Mouse (Mus musculus): ENCODE measurements around the gene Olfr638. TPM values are rescaled to one million over a fixed set of nuclear protein-coding genes. Genes with fewer than 3 reads are reported as not detected.

The Olfr638 gene
- not detected in 2 replicates for polyA plus RNA-seq (2012; rRNA removed)

DNA sequence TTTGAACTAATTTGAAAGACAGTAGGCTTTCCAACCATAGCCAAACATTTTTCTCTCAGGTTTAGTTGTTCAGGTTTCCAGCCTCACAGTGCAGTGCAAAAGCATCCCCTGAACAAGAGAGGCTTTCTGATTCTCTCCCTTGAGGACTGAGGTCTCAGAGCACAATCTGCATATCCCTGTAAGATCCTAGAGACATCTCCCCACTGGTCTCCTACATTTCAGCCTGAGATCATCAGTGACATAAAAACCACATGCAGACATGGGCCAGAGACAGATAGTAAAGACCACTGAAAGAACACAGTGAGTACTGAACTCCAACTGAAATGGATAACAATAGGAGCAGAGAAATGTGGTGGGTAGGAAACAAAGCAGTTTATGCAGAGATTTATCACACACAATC lies at the start of gene Olfr638:
Gene Olfr638, plus strand, starts transcription at position 301 of the 400 bp plus-strand sequence.

DNA sequence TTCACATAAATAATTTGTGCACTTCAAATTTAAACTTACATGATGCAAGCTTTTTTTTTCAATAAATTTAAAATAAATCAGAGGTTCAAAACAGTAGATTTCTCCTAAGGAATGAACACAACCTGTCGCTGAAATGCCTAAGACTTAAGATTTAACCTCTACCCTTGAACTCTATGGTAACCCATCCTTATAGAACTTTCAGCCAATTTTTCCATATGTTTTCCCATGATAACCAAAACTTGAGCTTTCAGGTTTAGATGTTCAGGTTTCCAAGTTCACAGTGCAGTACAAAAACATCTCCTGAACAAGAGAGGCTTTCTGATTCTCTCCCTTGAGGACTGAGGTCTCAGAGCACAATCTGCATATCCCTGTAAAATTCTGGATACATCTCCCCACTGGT lies 27.7 kb upstream of the Olfr638 start, which contains the start of gene Olfr635:
Gene Olfr635, plus strand, starts transcription at position 301 of the 400 bp plus-strand sequence.

DNA sequence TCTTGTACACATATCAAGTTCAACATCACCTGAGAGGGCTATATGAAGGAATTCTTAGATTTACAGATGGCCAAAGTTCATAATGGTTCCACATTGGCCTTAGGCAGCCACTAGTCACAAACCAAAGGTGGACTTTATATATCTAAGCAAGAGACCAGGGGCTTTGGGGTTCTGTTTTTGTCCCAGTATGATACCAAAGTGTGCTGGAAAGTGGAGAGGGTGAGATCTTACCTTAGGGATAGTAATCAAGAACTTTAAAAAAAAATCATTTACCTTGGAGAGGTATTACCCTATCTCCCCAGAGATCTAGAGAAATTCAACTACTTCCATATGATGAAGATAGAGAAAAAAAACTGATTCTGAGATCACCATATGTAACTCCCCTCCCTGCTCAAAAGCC lies 18.7 kb downstream of the Olfr638 start, which contains the start of gene Olfr639:
Gene Olfr639, minus strand, starts transcription at position 101 of the 400 bp plus-strand sequence.

DNA sequence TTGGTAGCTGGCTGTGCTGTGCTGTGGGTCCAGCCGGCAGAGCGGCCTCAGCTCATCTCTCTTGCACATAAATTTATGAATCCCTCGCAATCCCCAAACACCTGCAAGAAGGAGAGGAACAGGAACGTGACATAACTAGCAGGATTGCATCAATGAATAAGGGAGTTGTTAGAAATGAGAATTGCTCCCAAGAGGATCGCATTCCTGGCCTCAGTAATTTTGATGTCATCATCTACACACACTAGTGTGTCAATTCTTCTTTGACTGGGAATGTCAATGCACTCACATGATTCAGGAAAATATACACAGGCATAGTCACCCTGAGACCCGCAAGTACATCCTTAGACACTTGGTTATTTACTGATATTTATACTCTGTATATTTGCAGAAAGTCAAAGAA lies 26.9 kb downstream of the Olfr638 start, which contains the start of gene Olfr640:
Gene Olfr640, minus strand, starts transcription at position 101 of the 400 bp plus-strand sequence.

DNA sequence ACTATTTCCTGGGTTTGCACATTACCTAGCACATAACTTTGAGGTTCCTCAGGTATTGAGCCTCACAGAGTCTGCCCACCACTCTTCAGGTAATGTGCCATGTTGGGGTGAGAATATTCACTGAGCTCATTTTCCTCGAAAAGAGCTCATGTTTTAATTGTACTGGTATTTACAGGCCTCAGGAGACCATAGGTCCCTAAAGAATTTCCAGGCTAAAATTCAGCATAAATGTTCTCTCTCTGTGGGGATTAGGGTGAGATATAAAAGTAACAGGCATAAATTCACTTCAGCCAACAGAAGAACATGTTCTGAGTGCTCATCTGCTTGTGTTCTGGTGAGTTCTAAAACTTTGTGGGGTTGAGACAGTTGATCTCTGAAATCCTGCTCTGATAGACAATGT lies 36.6 kb downstream of the Olfr638 start, which contains the start of gene Olfr641:
Gene Olfr641, plus strand, starts transcription at position 301 of the 400 bp plus-strand sequence.

DNA sequence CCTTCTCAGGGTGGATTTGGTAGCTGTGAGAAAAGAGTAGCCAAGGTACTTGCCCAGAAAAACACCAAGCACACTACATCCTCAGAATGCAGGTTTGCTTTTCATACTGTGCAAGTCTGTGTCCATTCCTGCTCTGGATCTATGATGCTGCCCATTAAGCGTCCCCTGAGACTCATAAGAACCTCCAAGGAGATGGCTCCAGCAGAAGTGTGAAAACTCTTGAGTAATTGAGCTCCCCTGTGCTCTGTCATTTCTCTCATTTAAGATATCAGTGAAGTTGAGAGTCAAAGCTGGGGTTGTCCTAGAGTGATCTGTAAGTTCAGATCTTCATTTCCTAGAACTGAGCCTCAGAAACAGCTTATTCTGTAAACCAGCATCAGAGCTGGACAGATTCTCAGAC lies 54.0 kb downstream of the Olfr638 start, which contains the start of gene Olfr642:
Gene Olfr642, minus strand, starts transcription at position 101 of the 400 bp plus-strand sequence.

Other genes with a start within 250 kb of the Olfr638 start
- gene Olfr630, start 241.4 kb upstream of the Olfr638 start, polyA plus RNA-seq (2012; rRNA removed), result not detected in 2 replicates
- not detected in 2 replicates for gene Olfr69, start 227.2 kb upstream of the Olfr638 start, polyA plus RNA-seq (2012; rRNA removed)
- gene Olfr68, start 219.0 kb upstream of the Olfr638 start, polyA plus RNA-seq (2012; rRNA removed), result not detected in 2 replicates
- not detected in 2 replicates for gene Olfr67, start 206.9 kb upstream of the Olfr638 start, polyA plus RNA-seq (2012; rRNA removed)
- gene Hbb-bt, start 184.8 kb upstream of the Olfr638 start, polyA plus RNA-seq (2012; rRNA removed), result 762 and 1,375 TPM in 2 replicates
- gene Hbb-bs, start 170.7 kb upstream of the Olfr638 start, polyA plus RNA-seq (2012; rRNA removed), result 2,826 and 5,558 TPM in 2 replicates
- gene Hbb-bh2, start 158.2 kb upstream of the Olfr638 start, polyA plus RNA-seq (2012; rRNA removed), result not detected in 2 replicates
- 7.1 and 8.0 TPM in 2 replicates for gene Hbb-bh1, start 155.6 kb upstream of the Olfr638 start, polyA plus RNA-seq (2012; rRNA removed)
- 602 and 840 TPM in 2 replicates for gene Hbb-y, start 145.5 kb upstream of the Olfr638 start, polyA plus RNA-seq (2012; rRNA removed)
- not detected in 2 replicates for gene Olfr66, start 112.5 kb upstream of the Olfr638 start, polyA plus RNA-seq (2012; rRNA removed)
- not detected in 2 replicates for gene Olfr64, start 104.3 kb upstream of the Olfr638 start, polyA plus RNA-seq (2012; rRNA removed)
- not detected in 2 replicates for gene Olfr65, start 95.3 kb upstream of the Olfr638 start, polyA plus RNA-seq (2012; rRNA removed)
- gene Olfr631, start 69.9 kb upstream of the Olfr638 start, polyA plus RNA-seq (2012; rRNA removed), result not detected in 2 replicates
- gene Olfr632, start 64.4 kb upstream of the Olfr638 start, polyA plus RNA-seq (2012; rRNA removed), result not detected in 2 replicates
- not detected in 2 replicates for gene Olfr633, start 54.3 kb upstream of the Olfr638 start, polyA plus RNA-seq (2012; rRNA removed)
- not detected in 2 replicates for gene Olfr635, start 27.6 kb upstream of the Olfr638 start, polyA plus RNA-seq (2012; rRNA removed)
- not detected in 2 replicates for gene Olfr639, start 18.6 kb downstream of the Olfr638 start, polyA plus RNA-seq (2012; rRNA removed)
- gene Olfr640, start 26.8 kb downstream of the Olfr638 start, polyA plus RNA-seq (2012; rRNA removed), result not detected in 2 replicates
- gene Olfr641, start 36.7 kb downstream of the Olfr638 start, polyA plus RNA-seq (2012; rRNA removed), result not detected in 2 replicates
- gene Olfr642, start 53.9 kb downstream of the Olfr638 start, polyA plus RNA-seq (2012; rRNA removed), result not detected in 2 replicates
- gene 4930516K23Rik, start 62.7 kb downstream of the Olfr638 start, polyA plus RNA-seq (2012; rRNA removed), result not detected in 2 replicates
- gene Olfr644, start 73.1 kb downstream of the Olfr638 start, polyA plus RNA-seq (2012; rRNA removed), result not detected in 2 replicates
- not detected in 2 replicates for gene Olfr645, start 86.7 kb downstream of the Olfr638 start, polyA plus RNA-seq (2012; rRNA removed)
- gene Olfr646, start 106.1 kb downstream of the Olfr638 start, polyA plus RNA-seq (2012; rRNA removed), result not detected in 2 replicates
- not detected in 2 replicates for gene Ubqln5, start 131.1 kb downstream of the Olfr638 start, polyA plus RNA-seq (2012; rRNA removed)
- not detected in 2 replicates for gene Olfr643, start 138.7 kb downstream of the Olfr638 start, polyA plus RNA-seq (2012; rRNA removed)
- not detected in 2 replicates for gene Ubqln3, start 144.5 kb downstream of the Olfr638 start, polyA plus RNA-seq (2012; rRNA removed)
- gene Ubqlnl, start 151.8 kb downstream of the Olfr638 start, polyA plus RNA-seq (2012; rRNA removed), result not detected in 2 replicates
- gene Olfm5, start 166.1 kb downstream of the Olfr638 start, polyA plus RNA-seq (2012; rRNA removed), result 0.15 TPM in 1 of 2 replicates, not detected in the other
- 0.10 TPM in 2 replicates for gene Olfr648, start 184.6 kb downstream of the Olfr638 start, polyA plus RNA-seq (2012; rRNA removed)
- gene Olfr649, start 197.2 kb downstream of the Olfr638 start, polyA plus RNA-seq (2012; rRNA removed), result not detected in 2 replicates
- gene Trim6, start 220.0 kb downstream of the Olfr638 start, polyA plus RNA-seq (2012; rRNA removed), result 0.45 and 0.96 TPM in 2 replicates
- 2.0 and 2.7 TPM in 2 replicates for gene Trim34a, start 245.7 kb downstream of the Olfr638 start, polyA plus RNA-seq (2012; rRNA removed)

Data from central nervous system, embryonic 14 days (tissue).